Mouse (Mus musculus): ENCODE measurements around the gene 9930104L06Rik.

- TF ChIP-seq CTCF (conservative IDR thresholded peaks at IDR 0.05; ENCODE audit: insufficient read depth, insufficient read length, low read depth, low read length) (no peak), POLR2A (IDR thresholded peaks at IDR 0.05; ENCODE audit: low read depth, low read length) (no peak)
Measured at GRCm38 (mm10) chr4:124968711-124969110, 31.9 kb downstream of the 9930104L06Rik start.
